Mouse (Mus musculus) embryonic facial prominence, embryonic 10.5 days (tissue): ENCODE results near the gene Asic2. TPM values are rescaled to one million over a fixed set of nuclear protein-coding genes. Genes with fewer than 3 reads are reported as not detected.

Source experiments
- DNase-seq: peaks from one replicate; pipeline ENCODE4 v3.0.0-alpha.2; 2017; ENCODE audit warnings: low spot score
- H3K27ac ChIP-seq: fragments of 300-500 bp; sonication (generic); replicated peaks from 2 replicates; pipeline ENCODE4 v1.5.1; 2016; ENCODE audit warnings: mild to moderate bottlenecking
- H3K27me3 ChIP-seq: fragments of 300-500 bp; sonication (generic); replicated peaks from 2 replicates; pipeline ENCODE4 v1.6.1; 2016; ENCODE audit warnings: low read depth, mild to moderate bottlenecking; ENCODE audit not compliant: poor library complexity, severe bottlenecking
- H3K36me3 ChIP-seq: fragments of 300-500 bp; sonication (generic); replicated peaks from 2 replicates; pipeline ENCODE4 v1.6.1; 2016; ENCODE audit warnings: mild to moderate bottlenecking, moderate library complexity
- H3K4me1 ChIP-seq: fragments of 300-500 bp; sonication (generic); 2 replicates; pipeline ENCODE4 v1.6.1; 2016
- H3K4me3 ChIP-seq: fragments of 300-500 bp; sonication (generic); 2 replicates; pipeline ENCODE4 v1.5.1; 2016; ENCODE audit warnings: mild to moderate bottlenecking, moderate library complexity
- H3K9me3 ChIP-seq: fragments of 300-500 bp; sonication (generic); 2 replicates; pipeline ENCODE4 v1.6.1; 2016; ENCODE audit warnings: mild to moderate bottlenecking
- WGBS: fragments of 180-500 bp; shearing (Covaris S2); methylation state at CpG from one replicate; pipeline ENCODE4 v1.1.7; 2016; 5-methylcytosine and 5-hydroxymethylcytosine counted together
- polyA plus RNA-seq: library from polyadenylated mRNA; unstranded; fragments of >200 nt; fragmentation: Nextera tagmentation; extraction: Ambion mirVana; gene quantifications from 2 replicates; pipeline ENCODE4 v1.2.1, GENCODE M21; 2016

Asic2 gene
- polyA plus RNA-seq, 1 experiment from 2014 or later: 0.66 TPM

GRCm38 (mm10) chr11:80976239-80976855 lies 991.9 kb downstream of the Asic2 start:
- peaks cover 9% of the 10 kb centered on the region for H3K4me1 ChIP-seq
- 55% methylated on average over 9 of the region's 9 CpGs for WGBS

GRCm38 (mm10) chr11:80974616-80975015 lies 993.6 kb downstream of the Asic2 start:
- Histone ChIP-seq H3K4me1 (peaks cover 9% of the 10 kb centered on the region), H3K9me3 (no peaks in the 10 kb centered on the region), H3K27me3 (no peaks in the 10 kb centered on the region), H3K36me3 (no peaks in the 10 kb centered on the region), H3K27ac (no peak overlapping the region), H3K4me3 (no peak overlapping the region)
- DNase-seq: no peak
- 85% methylated on average over 5 of the region's 5 CpGs for WGBS

More at GRCm38 (mm10) chr11:80976239-80976855, 991.9 kb downstream of the Asic2 start:
- Histone ChIP-seq H3K27me3 (no peaks in the 10 kb centered on the region), H3K4me3 (no peak overlapping the region), H3K27ac (no peak overlapping the region), H3K9me3 (no peaks in the 10 kb centered on the region), H3K36me3 (no peaks in the 10 kb centered on the region)
- DNase-seq: no peak

GRCm38 (mm10) chr11:80973976-80974375 lies 994.3 kb downstream of the Asic2 start:
- no peak overlapping the region for H3K4me3 ChIP-seq
- H3K9me3 ChIP-seq: no peaks in the 10 kb centered on the region
- H3K27me3 ChIP-seq: no peaks in the 10 kb centered on the region
- no peak overlapping the region for H3K27ac ChIP-seq
- H3K4me1 ChIP-seq: peaks cover 9% of the 10 kb centered on the region
- no peaks in the 10 kb centered on the region for H3K36me3 ChIP-seq
- 82% methylated on average over 6 of the region's 6 CpGs for WGBS
- DNase-seq: no peak

GRCm38 (mm10) chr11:80973273-80973672 lies 995.0 kb downstream of the Asic2 start:
- H3K4me3 ChIP-seq: no peak overlapping the region
- no peaks in the 10 kb centered on the region for H3K9me3 ChIP-seq
- H3K4me1 ChIP-seq: peaks cover 9% of the 10 kb centered on the region
- H3K27me3 ChIP-seq: no peaks in the 10 kb centered on the region
- WGBS: 90% methylated on average over 8 of the region's 8 CpGs
- no peaks in the 10 kb centered on the region for H3K36me3 ChIP-seq
- H3K27ac ChIP-seq: no peak overlapping the region
- DNase-seq: no peak

GRCm38 (mm10) chr11:80967544-80967943 lies 1000.7 kb downstream of the Asic2 start:
- H3K4me3 ChIP-seq: no peak overlapping the region
- no peaks in the 10 kb centered on the region for H3K9me3 ChIP-seq
- H3K36me3 ChIP-seq: no peaks in the 10 kb centered on the region
- DNase-seq: no peak
- WGBS: 48% methylated on average over 5 of the region's 5 CpGs
- no peaks in the 10 kb centered on the region for H3K4me1 ChIP-seq
- no peaks in the 10 kb centered on the region for H3K27me3 ChIP-seq
- no peak overlapping the region for H3K27ac ChIP-seq

- WGBS: 46% methylated on average over 3 of the region's 3 CpGs
- Histone ChIP-seq H3K4me1 (no peaks in the 10 kb centered on the region), H3K27ac (no peak overlapping the region), H3K4me3 (no peak overlapping the region), H3K9me3 (no peaks in the 10 kb centered on the region), H3K27me3 (no peaks in the 10 kb centered on the region), H3K36me3 (no peaks in the 10 kb centered on the region)
- DNase-seq: no peak
Observed at GRCm38 (mm10) chr11:80966040-80966439, 1002.2 kb downstream of the Asic2 start.

GRCm38 (mm10) chr11:80961326-80961725 lies 1006.9 kb downstream of the Asic2 start:
- peaks cover 19% of the 10 kb centered on the region; the same call in 1 of the 2 replicates for H3K27me3 ChIP-seq
- peaks cover 12% of the 10 kb centered on the region; the same call in 1 of the 2 replicates for H3K4me1 ChIP-seq
- DNase-seq: no peak
- H3K27ac ChIP-seq: no peak overlapping the region
- H3K36me3 ChIP-seq: no peaks in the 10 kb centered on the region
- no peak overlapping the region for H3K4me3 ChIP-seq
- WGBS: 63% methylated on average over 1 of the region's 1 CpGs
- no peaks in the 10 kb centered on the region for H3K9me3 ChIP-seq

GRCm38 (mm10) chr11:80958086-80958671 lies 1010.1 kb downstream of the Asic2 start:
- Histone ChIP-seq H3K4me1 (peaks cover 12% of the 10 kb centered on the region; the same call in 1 of the 2 replicates), H3K27me3 (peaks cover 19% of the 10 kb centered on the region; the same call in 1 of the 2 replicates), H3K4me3 (no peak overlapping the region), H3K27ac (no peak overlapping the region), H3K9me3 (no peaks in the 10 kb centered on the region), H3K36me3 (no peaks in the 10 kb centered on the region)
- WGBS: 10% methylated on average over 16 of the region's 16 CpGs
- DNase-seq: no peak

- H3K9me3 ChIP-seq: no peaks in the 10 kb centered on the region
Observed at GRCm38 (mm10) chr11:80955915-80956314, 1012.3 kb downstream of the Asic2 start.

GRCm38 (mm10) chr11:80954147-80954546 lies 1014.1 kb downstream of the Asic2 start:
- Histone ChIP-seq H3K36me3 (no peaks in the 10 kb centered on the region), H3K4me1 (peaks cover 12% of the 10 kb centered on the region; the same call in 1 of the 2 replicates), H3K4me3 (no peak overlapping the region), H3K9me3 (no peaks in the 10 kb centered on the region), H3K27ac (no peak overlapping the region), H3K27me3 (peaks cover 19% of the 10 kb centered on the region; the same call in 1 of the 2 replicates)
- WGBS: 83% methylated on average over 8 of the region's 8 CpGs
- no peak for DNase-seq

More at GRCm38 (mm10) chr11:80955915-80956314, 1012.3 kb downstream of the Asic2 start:
- peaks cover 12% of the 10 kb centered on the region; the same call in 1 of the 2 replicates for H3K4me1 ChIP-seq
- DNase-seq: no peak
- H3K27ac ChIP-seq: no peak overlapping the region
- 87% methylated on average over 6 of the region's 6 CpGs for WGBS
- H3K36me3 ChIP-seq: no peaks in the 10 kb centered on the region
- H3K4me3 ChIP-seq: no peak overlapping the region
- peaks cover 19% of the 10 kb centered on the region; the same call in 1 of the 2 replicates for H3K27me3 ChIP-seq

- no peaks in the 10 kb centered on the region for H3K4me1 ChIP-seq
- no peak overlapping the region for H3K27ac ChIP-seq
- no peaks in the 10 kb centered on the region for H3K36me3 ChIP-seq
- DNase-seq: no peak
- H3K4me3 ChIP-seq: no peak overlapping the region
- WGBS: 88% methylated on average over 11 of the region's 11 CpGs
- no peaks in the 10 kb centered on the region for H3K27me3 ChIP-seq
- no peaks in the 10 kb centered on the region for H3K9me3 ChIP-seq
Observed at GRCm38 (mm10) chr11:80949068-80949738, 1019.1 kb downstream of the Asic2 start.

- H3K4me1 ChIP-seq: no peaks in the 10 kb centered on the region
- no peaks in the 10 kb centered on the region for H3K27me3 ChIP-seq
- H3K9me3 ChIP-seq: no peaks in the 10 kb centered on the region
- no peak overlapping the region for H3K4me3 ChIP-seq
- no peak for DNase-seq
- WGBS: 79% methylated on average over 2 of the region's 2 CpGs
- H3K36me3 ChIP-seq: no peaks in the 10 kb centered on the region
- H3K27ac ChIP-seq: no peak overlapping the region
Observed at GRCm38 (mm10) chr11:80948103-80948502, 1020.2 kb downstream of the Asic2 start.
